ENCODE assay signal across 8 mouse cellular contexts in the genomic region with DNA sequence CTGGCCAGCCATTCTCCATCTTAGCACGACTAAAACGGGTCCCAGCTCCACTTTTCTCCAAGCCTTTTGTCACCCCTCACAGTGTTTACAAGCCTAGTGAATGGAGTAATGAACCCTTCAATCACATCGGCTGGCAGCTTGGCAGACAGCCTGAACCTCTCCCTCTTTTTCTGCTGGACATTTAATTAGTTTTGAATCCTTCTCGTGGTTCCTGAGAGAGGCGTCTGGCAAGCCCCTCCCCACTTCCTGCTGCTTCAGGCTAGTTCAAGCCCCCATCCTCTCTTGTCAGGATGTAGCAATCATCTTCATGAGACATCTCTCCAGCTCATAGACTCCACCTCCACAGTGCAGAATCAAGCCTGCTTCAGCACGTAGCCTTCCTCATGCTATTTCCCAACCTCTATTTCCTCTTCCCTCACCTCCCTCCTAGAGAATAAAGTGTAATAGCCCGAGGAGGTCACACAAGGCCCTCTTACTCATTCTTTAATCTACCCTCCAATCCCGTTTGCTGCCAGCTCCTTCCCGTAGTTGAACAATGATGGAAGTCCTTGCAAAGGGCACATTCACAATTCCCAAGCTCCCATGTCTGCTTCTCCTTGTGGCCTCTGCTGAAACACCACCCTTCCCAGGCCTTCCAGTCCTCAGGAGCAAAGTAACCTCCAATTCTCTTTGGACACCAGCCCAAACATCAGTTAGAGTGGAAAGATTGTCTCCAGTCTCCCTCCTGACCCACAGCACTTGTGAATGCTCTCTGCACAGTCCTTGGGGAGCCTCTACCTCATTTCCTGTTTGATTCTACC. TPM values are rescaled to one million over a fixed set of nuclear protein-coding genes. Genes with fewer than 3 reads are reported as not detected.
DNase-seq lines count a peak whose midpoint lies in the region; ATAC-seq lines count a peak whose summit lies in the region.

No protein-coding gene starts in this region.

- 31% methylated on average over 9 of the region's 9 CpGs for WGBS in heart, embryonic 16.5 days
- WGBS in neural tube, embryonic 12.5 days: 15% methylated on average over 9 of the region's 9 CpGs

- H3K4me1 ChIP-seq in heart, embryonic 16.5 days (ENCODE audit: control insufficient read depth, insufficient read depth, low read length): peaks cover 12% of the 10 kb centered on the region
- peaks cover 14% of the 10 kb centered on the region for H3K4me1 ChIP-seq in neural tube, embryonic 12.5 days

- peak overlapping the region; percentile 54 for H3K27ac ChIP-seq in heart, embryonic 16.5 days (ENCODE audit: low read length)
- H3K27ac ChIP-seq in neural tube, embryonic 12.5 days: no peak overlapping the region

- ATAC-seq in heart, embryonic 16.5 days (replicated peaks; ENCODE audit: extremely low read depth, insufficient read depth, low FRiP score): 0 out of 2 replicates have a peak, but pooled peaks have one; percentile 32
- ATAC-seq in neural tube, embryonic 12.5 days (ENCODE audit: low FRiP score, low read depth): peak; percentile 91

- H3K36me3 ChIP-seq in heart, embryonic 16.5 days (ENCODE audit: control insufficient read depth, insufficient read depth): peaks cover 9% of the 10 kb centered on the region; the same call in 1 of the 2 replicates
- H3K36me3 ChIP-seq in neural tube, embryonic 12.5 days: peaks cover 10% of the 10 kb centered on the region

- H3K4me2 ChIP-seq in heart, embryonic 16.5 days (ENCODE audit: low read depth, low read length): no peak overlapping the region
- H3K4me2 ChIP-seq in neural tube, embryonic 12.5 days (replicated peaks): peak overlapping the region; percentile 24

- DNase-seq in adrenal gland, adult (ENCODE audit: inconsistent age in 2 of 2, low spot score in 1 of 2): peak; percentile 44 to 84
- DNase-seq in adrenal gland, adult 18-20 months (ENCODE audit: low spot score in 2 of 2): no peak
- DNase-seq in 3T3-L1 (ENCODE audit: low read depth, low spot score): peak; percentile 21
- peak; percentile 38 for DNase-seq in layer of hippocampus, adult 9-11 months
- no peak for DNase-seq in frontal cortex, postnatal 25 days (ENCODE audit: low spot score in 2 of 2)
- no peak for DNase-seq in spleen, postnatal 4 days (ENCODE audit: low spot score in 2 of 2)

- no peak overlapping the region for H3K4me3 ChIP-seq in heart, embryonic 16.5 days (ENCODE audit: low read length)
- no peak overlapping the region for H3K4me3 ChIP-seq in neural tube, embryonic 12.5 days

- no peaks in the 10 kb centered on the region for H3K9me3 ChIP-seq in heart, embryonic 16.5 days (replicated peaks; ENCODE audit: control insufficient read depth, low read length)
- H3K9me3 ChIP-seq in neural tube, embryonic 12.5 days: no peaks in the 10 kb centered on the region

- 0 out of 2 replicates have a peak overlapping the region, but pooled peaks have one; percentile 18 for H3K9ac ChIP-seq in heart, embryonic 16.5 days (ENCODE audit: low read length)
- H3K9ac ChIP-seq in neural tube, embryonic 12.5 days: no peak overlapping the region

- H3K27me3 ChIP-seq in heart, embryonic 16.5 days (ENCODE audit: control insufficient read depth, insufficient read depth, low read length): no peaks in the 10 kb centered on the region
- H3K27me3 ChIP-seq in neural tube, embryonic 12.5 days (replicated peaks): no peaks in the 10 kb centered on the region

RNA-seq across cellular contexts. Expression of a gene that starts 12.1 kb away (rescaled TPM):
- 100 to 1,000 TPM; 141 to 179 TPM for total RNA-seq in adrenal gland, adult 18-20 months (2021)
- polyA plus RNA-seq in heart, embryonic 16.5 days (2015; fragmentation: Nextera tagmentation; extraction: Ambion mirVana): 85.3 and 89.0 TPM in 2 replicates
- 62.2 and 63.0 TPM in 2 replicates for polyA plus RNA-seq in neural tube, embryonic 12.5 days (2016; fragmentation: Nextera tagmentation; extraction: Ambion mirVana)

Comparison
In these comparisons a context has a peak if more than half of its experiments do, and no peak if none do; other contexts are left out.
1. DNase-seq: peak in adrenal gland, adult (2 of 2), 3T3-L1 (single experiment) and layer of hippocampus, adult 9-11 months (single experiment); none in adrenal gland, adult 18-20 months (0 of 2), frontal cortex, postnatal 25 days (0 of 2) and spleen, postnatal 4 days (0 of 2).